Mouse (Mus musculus) gonadal fat pad, adult 2 months (tissue): ENCODE data around the gene Cttnbp2. TPM values are rescaled to one million over a fixed set of nuclear protein-coding genes. Genes with fewer than 3 reads are reported as not detected.

ENCODE experiments used
- DNase-seq: peaks from one replicate; pipeline ENCODE4 v3.0.0-alpha.2; 2012; ENCODE audit warnings: low read depth
- polyA plus RNA-seq: library from polyadenylated mRNA; depleted of rRNA; stranded (reverse); fragments of >200 nt; gene quantifications from 2 replicates; pipeline ENCODE4 v1.2.3, GENCODE M21; 2012; rRNA removed

The Cttnbp2 gene
- 4.3 and 5.2 TPM in 2 replicates for polyA plus RNA-seq

DNA sequence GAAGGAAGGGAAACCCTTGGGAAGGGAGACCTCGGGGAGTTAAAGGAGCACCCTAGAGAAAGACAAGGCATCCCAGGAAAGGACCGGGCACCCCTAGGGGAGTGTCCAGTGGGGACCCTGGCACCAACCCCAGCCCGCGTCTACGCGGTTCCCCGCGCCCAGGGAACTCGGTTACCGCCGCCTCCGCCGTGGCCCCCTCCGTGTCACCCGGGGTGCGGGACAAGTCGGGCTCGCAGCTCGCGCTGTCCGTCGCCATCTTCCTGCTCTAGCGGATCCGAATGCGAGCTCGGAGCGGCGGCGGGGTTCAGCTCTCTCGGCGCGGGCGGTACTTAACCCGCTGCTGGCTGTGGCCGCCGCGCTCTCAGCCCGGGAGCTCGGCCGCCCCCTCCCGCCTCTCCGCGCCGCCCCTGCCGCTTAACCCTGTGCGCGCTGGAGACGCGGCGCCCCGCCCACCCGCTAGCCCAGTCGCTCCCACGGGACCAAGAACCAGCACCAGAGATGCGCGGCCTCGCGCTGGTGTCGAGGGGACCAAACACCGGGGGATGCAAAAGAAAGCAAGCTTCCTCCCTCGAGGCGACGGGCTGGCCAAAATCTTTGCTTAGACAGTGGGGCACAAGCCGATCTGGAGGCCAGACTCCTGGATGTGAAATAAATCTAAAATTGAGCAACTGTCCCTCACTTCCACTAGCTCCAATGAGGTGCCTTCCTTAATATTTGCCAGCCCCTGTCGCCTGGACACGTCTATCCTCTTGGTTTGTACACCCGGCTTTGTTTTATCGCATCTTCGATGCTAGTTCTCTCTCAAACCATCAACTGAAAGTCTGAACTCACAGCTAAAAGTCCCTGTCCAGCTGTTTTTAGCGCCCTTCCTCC lies at the start of gene Cttnbp2:
Cttnbp2 (minus strand) TSS at position 364 of the 873 bp plus-strand sequence.
- DNase-seq, result no peak

DNA sequence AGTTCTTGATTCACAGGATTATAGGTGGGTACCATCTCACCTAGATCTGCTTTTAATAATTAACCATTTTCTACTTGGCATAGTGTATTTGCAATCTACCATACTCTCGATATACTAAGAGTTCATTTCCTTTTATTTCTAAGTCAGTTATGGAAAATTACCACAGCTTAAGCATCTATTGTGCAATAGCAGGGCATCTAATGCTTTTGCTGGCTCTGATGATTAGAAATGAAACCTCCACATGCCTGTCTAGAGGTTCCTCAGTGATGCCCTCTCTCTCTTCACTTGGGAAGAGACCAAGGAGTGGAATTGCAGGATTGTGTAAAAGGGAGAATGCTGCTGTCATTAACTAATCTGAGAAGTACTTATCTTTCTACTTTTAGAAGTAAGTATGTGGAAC lies 44.4 kb upstream of the Cttnbp2 start:
- no peak for DNase-seq

DNA sequence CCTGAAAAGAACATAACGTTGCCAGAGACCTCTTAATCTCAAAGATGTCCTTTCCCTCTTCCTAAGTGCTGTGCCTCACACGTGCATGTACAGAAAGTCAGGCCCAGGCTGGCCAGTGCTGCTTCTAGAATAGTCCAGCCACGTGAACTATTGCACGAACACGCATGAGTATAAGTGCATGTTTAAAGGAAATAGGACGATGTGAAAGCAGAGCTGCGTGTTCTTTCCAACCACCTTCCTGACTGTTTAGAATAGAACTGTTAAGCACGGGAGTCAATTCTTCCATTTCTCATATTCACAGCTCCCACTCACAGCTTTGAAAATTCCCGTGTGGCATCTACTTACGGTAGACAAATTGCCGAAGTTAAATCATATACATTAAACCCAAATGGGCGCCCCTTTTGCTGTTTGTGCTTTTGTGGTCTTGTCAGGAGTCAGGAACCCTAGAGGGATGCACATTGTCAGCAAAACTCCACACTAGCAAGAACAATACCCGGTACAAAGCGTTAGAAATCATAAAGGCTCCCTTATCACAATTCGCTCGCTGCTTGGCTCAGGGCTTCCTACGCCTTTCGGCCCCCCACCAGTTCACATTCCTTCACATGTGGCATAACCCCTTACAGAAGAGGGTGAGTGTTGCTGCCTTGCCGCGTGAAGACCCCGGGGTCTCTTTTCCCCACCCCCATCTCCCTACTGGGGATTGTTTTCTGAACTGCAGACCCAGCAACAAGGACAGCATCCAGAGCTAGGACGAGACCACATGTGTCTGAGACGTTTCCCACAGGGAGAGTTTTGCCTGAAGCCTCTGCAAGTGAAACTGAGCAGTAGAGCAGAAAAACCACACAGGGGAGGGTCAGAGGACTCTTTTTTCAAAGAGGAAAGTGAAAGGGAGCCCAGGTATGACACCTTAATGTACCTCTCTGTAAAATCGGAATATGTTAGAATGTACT lies 33.1 kb upstream of the Cttnbp2 start:
- DNase-seq, result no peak

DNA sequence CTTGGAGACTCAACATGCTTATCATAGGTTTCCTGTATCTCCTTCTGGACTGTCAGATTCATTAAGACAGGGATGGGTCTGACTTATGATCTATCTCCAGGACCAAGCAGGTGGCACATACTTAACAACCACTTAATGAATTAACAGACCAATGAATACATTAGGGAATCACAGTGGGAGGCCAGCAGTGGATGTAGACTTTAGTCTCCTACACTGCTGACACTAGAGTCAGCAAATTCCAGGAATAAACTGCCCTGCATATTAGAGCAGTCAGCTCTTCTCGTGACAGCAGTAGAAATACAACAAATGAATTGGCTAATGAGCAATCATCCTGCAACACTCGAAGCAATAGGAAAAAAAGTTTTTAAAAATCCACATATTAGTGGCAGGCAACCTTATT lies 29.2 kb upstream of the Cttnbp2 start:
- no peak for DNase-seq

- DNase-seq, result no peak
Observed at GRCm38 (mm10) chr6:18540396-18540795, 25.8 kb upstream of the Cttnbp2 start.

- no peak for DNase-seq
Observed at GRCm38 (mm10) chr6:18530394-18530793, 15.8 kb upstream of the Cttnbp2 start.

- DNase-seq, result no peak
Observed at GRCm38 (mm10) chr6:18517626-18518025, 3.0 kb upstream of the Cttnbp2 start.

DNA sequence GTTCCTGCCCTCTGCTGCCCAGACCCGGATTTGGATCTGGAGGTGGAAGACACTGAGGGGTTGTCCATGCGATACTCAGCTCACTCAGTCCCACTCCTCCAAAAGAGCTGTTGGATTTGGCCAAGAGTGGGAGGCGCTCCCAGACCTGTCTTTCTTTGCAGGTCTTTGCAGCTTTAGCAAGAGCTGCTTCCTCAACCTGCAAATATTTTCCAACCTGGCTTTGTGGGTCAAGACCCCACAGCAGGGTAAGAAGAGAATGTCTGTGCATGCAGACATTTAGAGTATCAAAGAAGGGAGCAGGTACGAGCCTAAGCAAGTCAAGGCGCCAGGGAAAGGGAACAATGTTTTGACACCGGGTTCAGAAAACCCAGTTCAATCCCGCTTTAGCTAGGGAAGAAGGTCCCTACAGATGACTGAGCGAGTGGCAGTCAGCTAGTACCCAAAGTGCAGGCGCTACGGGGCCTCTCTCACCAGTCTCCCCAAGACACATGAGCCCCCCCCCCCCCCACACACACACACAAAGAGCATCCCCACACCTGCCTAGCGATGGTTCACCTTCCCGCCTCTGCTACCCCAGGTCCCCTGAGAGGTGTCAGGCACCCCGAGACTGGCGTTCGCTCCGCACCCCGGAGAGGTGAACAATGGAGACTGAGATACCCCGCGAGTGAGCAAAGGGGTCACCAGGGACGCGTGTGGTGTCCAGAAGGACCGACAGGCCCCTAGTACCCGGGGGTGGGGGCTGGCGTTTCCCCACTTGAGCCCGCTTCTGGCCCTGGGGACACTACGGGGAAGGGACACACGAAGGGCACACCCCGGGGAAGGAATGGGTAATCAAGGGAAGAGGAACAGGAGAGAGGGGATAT lies 801 bp downstream of the Cttnbp2 start:
- DNase-seq, result no peak

GRCm38 (mm10) chr6:18511886-18512285 lies 2.8 kb downstream of the Cttnbp2 start:
- no peak for DNase-seq

GRCm38 (mm10) chr6:18508036-18508435 lies 6.6 kb downstream of the Cttnbp2 start:
- DNase-seq, result no peak

DNA sequence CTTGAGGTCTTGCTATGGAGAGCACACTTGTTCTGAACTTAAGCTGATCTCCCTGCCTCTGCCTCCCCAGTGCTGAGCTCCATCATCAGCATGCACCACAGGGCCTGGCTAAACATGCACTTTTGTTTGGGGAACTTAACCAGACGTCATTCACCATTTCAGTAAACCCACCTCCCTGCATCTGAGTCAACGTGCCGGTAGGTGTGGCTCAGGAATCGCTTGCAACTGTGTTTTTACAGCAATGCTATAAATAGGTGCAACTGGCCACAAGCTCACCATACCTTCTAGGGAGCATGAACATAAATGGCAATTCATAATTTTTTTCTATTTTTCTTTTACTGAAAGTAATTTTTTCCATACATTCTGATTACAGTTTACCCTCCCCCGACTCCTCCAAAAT lies 14.8 kb downstream of the Cttnbp2 start:
- no peak for DNase-seq

DNA sequence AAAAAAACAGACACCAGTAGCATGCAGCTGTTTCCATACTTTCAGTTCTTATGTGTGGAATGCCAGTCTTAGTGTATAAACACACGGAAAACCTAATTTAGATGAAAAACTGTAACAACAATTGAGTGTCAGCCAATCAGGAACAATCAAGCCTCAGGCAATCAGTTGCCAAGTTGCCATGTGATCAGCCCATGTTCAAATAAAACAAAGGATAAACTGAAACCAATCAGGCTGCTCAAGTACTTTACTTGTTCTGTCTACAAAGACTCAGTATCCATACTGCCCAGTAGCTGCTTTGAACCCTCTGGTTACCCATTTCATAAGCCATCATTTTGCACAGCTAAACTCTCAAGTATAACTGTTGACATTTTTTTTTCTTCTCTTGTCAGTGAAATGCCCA lies 21.7 kb downstream of the Cttnbp2 start:
- DNase-seq, result no peak

DNA sequence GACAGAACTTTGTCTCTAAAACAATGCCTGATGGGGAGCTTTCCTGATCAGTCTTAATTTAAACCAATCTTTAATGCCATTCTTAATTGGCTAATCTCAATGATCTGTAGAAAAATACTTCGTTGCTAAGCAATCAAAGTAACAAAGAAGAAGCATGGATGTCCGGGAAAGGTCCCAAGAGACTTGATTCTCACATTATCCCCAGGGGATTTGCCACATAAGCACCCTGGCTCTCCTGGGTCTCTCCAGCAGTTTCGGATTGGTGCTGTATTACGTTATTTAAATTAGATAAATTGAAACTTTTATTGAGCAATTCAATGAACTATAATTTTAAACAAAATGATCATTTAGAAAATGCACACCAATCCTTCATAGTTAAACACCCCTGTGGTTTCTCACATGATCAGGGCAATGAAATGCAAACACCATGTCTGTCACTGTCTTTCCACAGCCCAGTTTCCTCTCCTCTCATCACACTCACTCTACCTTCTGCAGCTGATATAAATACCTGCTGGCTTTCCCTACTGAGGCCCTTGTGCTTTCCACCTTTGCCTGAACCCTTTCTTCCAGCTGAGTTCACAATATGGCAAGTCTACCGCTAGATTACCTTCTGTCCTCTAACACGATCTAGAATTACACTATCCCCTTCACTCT lies 22.3 kb downstream of the Cttnbp2 start:
- no peak for DNase-seq

- DNase-seq, result no peak
Observed at GRCm38 (mm10) chr6:18485087-18485486, 29.6 kb downstream of the Cttnbp2 start.

GRCm38 (mm10) chr6:18484061-18484460 lies 30.6 kb downstream of the Cttnbp2 start:
- no peak for DNase-seq

DNA sequence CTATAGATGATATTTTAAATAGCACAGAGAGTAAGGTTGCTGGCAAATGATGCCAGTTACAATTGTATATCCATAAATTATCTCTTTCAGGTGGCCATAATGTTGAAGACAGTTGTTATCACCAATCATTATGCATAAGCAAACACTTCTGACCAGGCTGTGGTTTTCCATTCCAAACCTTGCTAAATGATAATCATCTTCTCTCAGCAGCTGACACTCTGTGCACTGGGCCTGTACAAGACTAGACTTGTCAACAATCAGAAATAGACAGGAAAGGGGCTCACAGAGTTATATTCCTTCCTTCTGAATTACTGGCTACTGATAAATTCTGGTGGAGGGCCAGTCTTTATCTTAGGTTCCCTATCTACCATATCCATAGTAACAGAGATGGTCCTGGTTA lies 32.1 kb downstream of the Cttnbp2 start:
- no peak for DNase-seq

DNA sequence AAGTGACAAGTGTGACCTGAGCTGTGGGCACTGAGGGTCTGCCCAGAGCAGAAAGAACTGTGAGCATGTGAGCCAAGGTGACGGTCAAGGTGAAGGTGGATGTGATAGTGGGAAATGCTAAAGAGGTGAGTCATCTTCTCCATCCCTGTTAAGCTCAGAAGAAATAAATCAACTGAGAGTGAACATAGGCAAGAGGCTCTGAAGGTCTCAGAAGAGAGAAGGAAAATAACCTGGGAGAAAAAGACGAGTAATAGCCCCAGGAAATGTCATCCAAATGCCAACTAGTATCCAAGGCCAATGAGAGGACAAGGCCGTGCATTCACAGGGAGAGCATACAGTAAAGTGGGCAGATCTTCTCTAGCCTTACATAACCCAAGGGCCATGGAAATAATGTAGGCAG lies 32.9 kb downstream of the Cttnbp2 start:
- no peak for DNase-seq

GRCm38 (mm10) chr6:18477313-18477930 lies 37.2 kb downstream of the Cttnbp2 start:
- no peak for DNase-seq

- no peak for DNase-seq
Observed at GRCm38 (mm10) chr6:18474983-18475382, 39.7 kb downstream of the Cttnbp2 start.

DNA sequence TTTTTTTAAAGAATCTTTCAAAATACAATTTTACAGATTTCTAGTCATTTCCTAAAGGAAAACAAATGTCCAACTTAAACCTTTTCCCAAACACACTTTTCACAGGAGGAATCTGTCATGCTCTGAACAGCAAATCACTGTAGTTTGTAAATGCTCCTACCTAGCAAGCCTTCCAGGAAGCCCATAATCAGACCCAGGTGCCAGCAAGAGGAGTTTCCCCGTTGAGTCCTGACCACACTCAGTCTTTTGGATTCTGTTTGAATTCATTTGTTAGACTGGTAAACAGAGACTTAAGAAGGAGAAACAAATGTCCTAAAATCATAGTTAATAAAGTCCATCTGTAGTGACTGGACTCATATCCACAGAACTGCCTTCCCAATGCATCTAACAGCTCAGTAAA lies 40.1 kb downstream of the Cttnbp2 start:
- no peak for DNase-seq

DNA sequence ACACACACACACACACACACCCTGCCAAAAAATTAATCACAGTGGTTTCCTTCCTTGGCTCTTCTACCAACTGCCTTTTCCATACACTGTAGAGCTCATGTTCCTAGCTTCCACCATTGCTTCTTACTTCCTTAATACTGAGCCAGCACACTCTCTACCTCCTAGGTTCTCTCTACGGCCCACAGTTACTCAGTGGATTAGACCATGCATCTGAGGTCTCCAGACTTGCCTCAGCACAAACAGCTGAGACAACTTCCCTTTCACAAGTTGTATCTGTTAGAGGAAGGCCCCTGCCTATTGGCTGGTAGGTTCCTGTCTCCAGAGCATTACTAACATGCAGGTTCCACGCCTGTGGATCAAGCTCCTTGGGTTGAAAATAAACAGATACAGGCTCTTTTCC lies 45.4 kb downstream of the Cttnbp2 start:
- DNase-seq, result no peak
